12 mouse cellular contexts compared by ENCODE assay signal in genomic region chr19:41835407-41835806, GRCm38 (mm10). TPM values are rescaled to one million over a fixed set of nuclear protein-coding genes. Genes with fewer than 3 reads are reported as not detected.
DNase-seq lines count a peak whose midpoint lies in the region; ATAC-seq and TF ChIP-seq lines count a peak whose summit lies in the region.
"Had no signal": no experiment of that assay in that cellular context is flagged by ENCODE, and none has a peak within 500 bp of the region (broad histone marks: within the 10 kb centered on the region; RNA-seq: fewer than 3 reads in every experiment).

No protein-coding gene starts in this region.

- H3K9me3 ChIP-seq in heart, embryonic 16.5 days (replicated peaks; ENCODE audit: control insufficient read depth, low read length) = no peaks in the 10 kb centered on the region
- H3K9me3 ChIP-seq in MEL (replicated peaks; ENCODE audit: insufficient read depth, low read length) = no peaks in the 10 kb centered on the region
- H3K9me3 ChIP-seq in forebrain, embryonic 14.5 days (replicated peaks; ENCODE audit: control insufficient read depth, low read length) = no peaks in the 10 kb centered on the region
- H3K9me3 ChIP-seq in midbrain, embryonic 12.5 days = no peaks in the 10 kb centered on the region
- H3K9me3 ChIP-seq: limb, embryonic 15.5 days had no signal

- no peak overlapping the region for H3K27ac ChIP-seq in heart, embryonic 16.5 days (ENCODE audit: low read length)
- H3K27ac ChIP-seq in MEL (ENCODE audit: control insufficient read depth, low read depth, low read length) = peak overlapping the region; percentile 94
- peak overlapping the region; percentile 72; the same call in 1 of the 2 replicates for H3K27ac ChIP-seq in forebrain, embryonic 14.5 days (ENCODE audit: low read depth, low read length)
- H3K27ac ChIP-seq in midbrain, embryonic 12.5 days (replicated peaks) = no peak overlapping the region
- H3K27ac ChIP-seq: limb, embryonic 15.5 days had no signal

- no peak for TF ChIP-seq POLR2A in MEL (IDR thresholded peaks at IDR 0.05; ENCODE audit: control insufficient read depth in 1 of 2, insufficient read depth in 1 of 2, low read depth in 1 of 2, low read length in 2 of 2, poor library complexity in 1 of 2)

- H3K4me3 ChIP-seq in heart, embryonic 16.5 days (ENCODE audit: low read length) = no peak overlapping the region
- peak overlapping the region; percentile 3 to 36; a peak in 3 of 4 replicates for H3K4me3 ChIP-seq in MEL (ENCODE audit: control insufficient read depth in 1 of 2, insufficient read depth in 1 of 2, low read depth in 2 of 2, low read length in 2 of 2)
- H3K4me3 ChIP-seq in forebrain, embryonic 14.5 days (ENCODE audit: low read depth, low read length) = no peak overlapping the region
- H3K4me3 ChIP-seq in midbrain, embryonic 12.5 days = no peak overlapping the region
- H3K4me3 ChIP-seq: limb, embryonic 15.5 days had no signal

- WGBS in heart, embryonic 16.5 days = 50% methylated on average over 6 of the region's 6 CpGs
- 31% methylated on average over 6 of the region's 6 CpGs for WGBS in forebrain, embryonic 14.5 days
- WGBS in midbrain, embryonic 12.5 days = 39% methylated on average over 6 of the region's 6 CpGs

- no peak overlapping the region for H3K9ac ChIP-seq in heart, embryonic 16.5 days (ENCODE audit: low read length)
- peak overlapping the region; percentile 12 for H3K9ac ChIP-seq in MEL (ENCODE audit: control insufficient read depth, low read depth, low read length, poor library complexity, severe bottlenecking)
- 0 out of 2 replicates have a peak overlapping the region, but pooled peaks have one; percentile 1 for H3K9ac ChIP-seq in forebrain, embryonic 14.5 days (ENCODE audit: low read length)
- H3K9ac ChIP-seq in midbrain, embryonic 12.5 days (replicated peaks) = no peak overlapping the region
- H3K9ac ChIP-seq: limb, embryonic 15.5 days had no signal

- no peaks in the 10 kb centered on the region for H3K36me3 ChIP-seq in heart, embryonic 16.5 days (ENCODE audit: control insufficient read depth, insufficient read depth)
- H3K36me3 ChIP-seq in MEL (ENCODE audit: control insufficient read depth in 1 of 2, insufficient read depth in 2 of 2, low read length in 2 of 2) = peaks cover 0 to 46% of the 10 kb centered on the region in 2 experiments; a peak in 2 of 4 replicates
- no peaks in the 10 kb centered on the region for H3K36me3 ChIP-seq in forebrain, embryonic 14.5 days (ENCODE audit: control insufficient read depth, insufficient read depth, low read length)
- H3K36me3 ChIP-seq in midbrain, embryonic 12.5 days = no peaks in the 10 kb centered on the region
- H3K36me3 ChIP-seq: limb, embryonic 15.5 days had no signal

- no peak for TF ChIP-seq CTCF in MEL (IDR thresholded peaks at IDR 0.05 in 2 of 3, conservative IDR thresholded peaks at IDR 0.05 in 1 of 3; ENCODE audit: control insufficient read depth in 1 of 3, insufficient read depth in 1 of 3, low read depth in 2 of 3, low read length in 3 of 3, poor library complexity in 1 of 3, severe bottlenecking in 1 of 3)

- TF ChIP-seq RAD21 in MEL (IDR thresholded peaks at IDR 0.05; ENCODE audit: low read depth, low read length) = no peak

- ATAC-seq in heart, embryonic 16.5 days (replicated peaks; ENCODE audit: extremely low read depth, insufficient read depth, low FRiP score) = no peak
- no peak for ATAC-seq in forebrain, embryonic 14.5 days
- ATAC-seq in midbrain, embryonic 12.5 days (ENCODE audit: low FRiP score, low read depth) = no peak
- ATAC-seq in granulocyte monocyte progenitor cell, adult 5-6 weeks (replicated peaks; ENCODE audit: poor library complexity, severe bottlenecking) = no peak

- H3K79me2 ChIP-seq in MEL (ENCODE audit: control insufficient read depth, insufficient read depth, low read length, poor library complexity) = peaks cover 25% of the 10 kb centered on the region

- TF ChIP-seq EP300 in MEL (IDR thresholded peaks at IDR 0.05; ENCODE audit: low read depth in 1 of 2, low read length in 2 of 2) = no peak

- peaks cover 8% of the 10 kb centered on the region; the same call in 1 of the 2 replicates for H3K27me3 ChIP-seq in heart, embryonic 16.5 days (ENCODE audit: control insufficient read depth, insufficient read depth, low read length)
- no peaks in the 10 kb centered on the region for H3K27me3 ChIP-seq in MEL (ENCODE audit: control insufficient read depth in 1 of 2, insufficient read depth in 2 of 2, low read length in 2 of 2)
- no peaks in the 10 kb centered on the region for H3K27me3 ChIP-seq in forebrain, embryonic 14.5 days (replicated peaks; ENCODE audit: control insufficient read depth, insufficient read depth, low read length)
- H3K27me3 ChIP-seq in midbrain, embryonic 12.5 days = peaks cover 33% of the 10 kb centered on the region

- DNase-seq in heart, postnatal 25 days (ENCODE audit: low spot score) = no peak
- no peak for DNase-seq in MEL (ENCODE audit: low read depth, low spot score)
- DNase-seq in forebrain, embryonic 14.5 days (ENCODE audit: low spot score) = no peak
- DNase-seq in cerebellum, adult 18-20 months = no peak
- DNase-seq in layer of hippocampus, adult 8-10 months (ENCODE audit: low spot score in 2 of 2) = no peak
- DNase-seq: cerebellum, adult 9-11 months; gastrocnemius, postnatal 10 days; kidney, adult 2 months had no signal

- H3K4me2 ChIP-seq in heart, embryonic 16.5 days (ENCODE audit: low read depth, low read length) = peak overlapping the region; percentile 51
- H3K4me2 ChIP-seq in forebrain, embryonic 14.5 days (ENCODE audit: low read length) = peak overlapping the region; percentile 36
- peak overlapping the region; percentile 28; the same call in 1 of the 2 replicates for H3K4me2 ChIP-seq in midbrain, embryonic 12.5 days (replicated peaks)
- H3K4me2 ChIP-seq: limb, embryonic 15.5 days had no signal

- intact Hi-C loops in heart, postnatal 25 days (cut with DNase I) = no loop called here

- peaks cover 22% of the 10 kb centered on the region for H3K4me1 ChIP-seq in heart, embryonic 16.5 days (ENCODE audit: control insufficient read depth, insufficient read depth, low read length)
- peaks cover 20 to 51% of the 10 kb centered on the region in 2 experiments for H3K4me1 ChIP-seq in MEL (ENCODE audit: control insufficient read depth in 1 of 2, insufficient read depth in 2 of 2, low read length in 2 of 2)
- peaks cover 31% of the 10 kb centered on the region for H3K4me1 ChIP-seq in forebrain, embryonic 14.5 days (ENCODE audit: control insufficient read depth, insufficient read depth, low read length)
- peaks cover 43% of the 10 kb centered on the region for H3K4me1 ChIP-seq in midbrain, embryonic 12.5 days

TF ChIP-seq in MEL, 35 proteins besides CTCF, POLR2A, EP300 and RAD21 (continues in another document):
- TF ChIP-seq POLR2AphosphoS2 (IDR thresholded peaks at IDR 0.05; ENCODE audit: low read length) = no peak
- no peak for TF ChIP-seq MAZ (IDR thresholded peaks at IDR 0.05; ENCODE audit: low read depth, low read length)
- no peak for TF ChIP-seq JUND (IDR thresholded peaks at IDR 0.05; ENCODE audit: low read depth, low read length)
- TF ChIP-seq ETS1 (IDR thresholded peaks at IDR 0.05; ENCODE audit: low read depth, low read length) = peak; percentile 45; the same call in 1 of the 2 replicates
- TF ChIP-seq GATA1 (IDR thresholded peaks at IDR 0.05; ENCODE audit: low read depth, low read length) = peak; percentile 89
- TF ChIP-seq MYC (IDR thresholded peaks at IDR 0.05; ENCODE audit: low read depth, low read length) = no peak
- no peak for TF ChIP-seq E2F4 (IDR thresholded peaks at IDR 0.05; ENCODE audit: borderline replicate concordance, low read depth, low read length)
- TF ChIP-seq MXI1 (IDR thresholded peaks at IDR 0.05; ENCODE audit: low read depth, low read length) = no peak

RNA-seq across cellular contexts. Expression of gene Frat1, which starts 5.6 kb away (rescaled TPM):
- polyA plus RNA-seq in heart, embryonic 16.5 days (2015; fragmentation: Nextera tagmentation; extraction: Ambion mirVana) = 2.4 and 2.7 TPM in 2 replicates
- total RNA-seq in heart, postnatal 25 days (2021) = 1 to 10 TPM; 3.7 to 4.9 TPM
- total RNA-seq in MEL (2012; rRNA removed) = 26.7 and 36.0 TPM in 2 replicates
- 10 to 100 TPM in 1 of 2 experiments, not detected in 1; 31.5 TPM for polyA plus RNA-seq in MEL (2012; ENCODE audit: insufficient read depth in 1 of 2, insufficient read length in 2 of 2, low read depth in 1 of 2, low replicate concordance in 2 of 2, missing spikeins in 1 of 2)
- 34.9 and 35.5 TPM in 2 replicates for polyA plus RNA-seq in forebrain, embryonic 14.5 days (2014; fragmentation: Nextera tagmentation; extraction: Ambion mirVana)
- polyA plus RNA-seq in midbrain, embryonic 12.5 days (2016; fragmentation: Nextera tagmentation; extraction: Ambion mirVana) = 15.5 and 18.6 TPM in 2 replicates
- 10 to 100 TPM; 18.8 to 21.7 (median 19.4) TPM for total RNA-seq in layer of hippocampus, adult 8-10 months (2022)
- 2.6 and 5.6 TPM in 2 replicates for total RNA-seq in granulocyte monocyte progenitor cell, adult 5-6 weeks (2014; fragmentation: Nextera tagmentation)
- 10.0 and 11.2 TPM in 2 replicates for total RNA-seq in granulocyte monocyte progenitor cell, adult 5-6 weeks (2017)

RNA-seq across cellular contexts. Expression of gene Frat2, which starts 12.5 kb away (rescaled TPM):
- 1.9 and 2.8 TPM in 2 replicates for polyA plus RNA-seq in heart, embryonic 16.5 days (2015; fragmentation: Nextera tagmentation; extraction: Ambion mirVana)
- 1 to 10 TPM; 5.6 to 5.8 TPM for total RNA-seq in heart, postnatal 25 days (2021)
- 55.6 and 58.2 TPM in 2 replicates for total RNA-seq in MEL (2012; rRNA removed)
- polyA plus RNA-seq in MEL (2012; ENCODE audit: insufficient read depth in 1 of 2, insufficient read length in 2 of 2, low read depth in 1 of 2, low replicate concordance in 2 of 2, missing spikeins in 1 of 2) = 100 to 1,000 TPM in 1 of 2 experiments, not detected in 1; 110 TPM
- polyA plus RNA-seq in forebrain, embryonic 14.5 days (2014; fragmentation: Nextera tagmentation; extraction: Ambion mirVana) = 7.2 and 8.6 TPM in 2 replicates
- polyA plus RNA-seq in midbrain, embryonic 12.5 days (2016; fragmentation: Nextera tagmentation; extraction: Ambion mirVana) = 15.1 and 15.8 TPM in 2 replicates
- total RNA-seq in layer of hippocampus, adult 8-10 months (2022) = 10 to 100 TPM; 10.0 to 10.9 (median 10.4) TPM
- total RNA-seq in granulocyte monocyte progenitor cell, adult 5-6 weeks (2014; fragmentation: Nextera tagmentation) = 18.9 and 20.6 TPM in 2 replicates
- total RNA-seq in granulocyte monocyte progenitor cell, adult 5-6 weeks (2017) = 25.7 and 33.4 TPM in 2 replicates

RNA-seq across cellular contexts. Expression of gene Arhgap19, which starts 33.6 kb away (rescaled TPM):
- 12.7 and 13.6 TPM in 2 replicates for polyA plus RNA-seq in heart, embryonic 16.5 days (2015; fragmentation: Nextera tagmentation; extraction: Ambion mirVana)
- 1 to 10 TPM; 1.6 to 1.8 TPM for total RNA-seq in heart, postnatal 25 days (2021)
- 47.5 and 53.9 TPM in 2 replicates for total RNA-seq in MEL (2012; rRNA removed)
- polyA plus RNA-seq in MEL (2012; ENCODE audit: insufficient read depth in 1 of 2, insufficient read length in 2 of 2, low read depth in 1 of 2, low replicate concordance in 2 of 2, missing spikeins in 1 of 2) = 10 to 100 TPM in 1 of 2 experiments, not detected in 1; 67.9 TPM
- 11.2 and 12.6 TPM in 2 replicates for polyA plus RNA-seq in forebrain, embryonic 14.5 days (2014; fragmentation: Nextera tagmentation; extraction: Ambion mirVana)
- 27.8 and 29.5 TPM in 2 replicates for polyA plus RNA-seq in midbrain, embryonic 12.5 days (2016; fragmentation: Nextera tagmentation; extraction: Ambion mirVana)
- 1 to 10 TPM; 2.4 to 3.1 (median 2.9) TPM for total RNA-seq in layer of hippocampus, adult 8-10 months (2022)
- 19.8 and 25.9 TPM in 2 replicates for total RNA-seq in granulocyte monocyte progenitor cell, adult 5-6 weeks (2014; fragmentation: Nextera tagmentation)
- total RNA-seq in granulocyte monocyte progenitor cell, adult 5-6 weeks (2017) = 43.2 and 55.3 TPM in 2 replicates

Comparison
In these comparisons a context has a peak if more than half of its experiments do, and no peak if none do; other contexts are left out.
1. H3K27ac ChIP-seq: peak in MEL (single experiment) and forebrain, embryonic 14.5 days (single experiment); none in heart, embryonic 16.5 days (single experiment) and midbrain, embryonic 12.5 days (single experiment).
2. H3K4me3 ChIP-seq: peak in MEL (2 of 2); none in heart, embryonic 16.5 days (single experiment), forebrain, embryonic 14.5 days (single experiment) and midbrain, embryonic 12.5 days (single experiment).
3. H3K9ac ChIP-seq: peak in MEL (single experiment) and forebrain, embryonic 14.5 days (single experiment); none in heart, embryonic 16.5 days (single experiment) and midbrain, embryonic 12.5 days (single experiment).
4. RNA of gene Arhgap19, which starts 33.6 kb away (total RNA-seq): 47.5 to 53.9 TPM in MEL and 19.8 to 55.3 TPM in granulocyte monocyte progenitor cell, adult 5-6 weeks; 2.4 to 3.1 TPM in layer of hippocampus, adult 8-10 months and 1.6 to 1.8 TPM in heart, postnatal 25 days; every median in the first group is over 4 times any median in the second.
5. Peak in every context shown above with its lines, with median percentiles within 50 percentile points of each other: H3K4me2 ChIP-seq.